22 mouse cellular contexts compared by ENCODE assay signal in genomic region chr9:61621939-61622338, GRCm38 (mm10).
DNase-seq lines count a peak whose midpoint lies in the region; ATAC-seq lines count a peak whose summit lies in the region.
"Had no signal": no experiment of that assay in that cellular context is flagged by ENCODE, and none has a peak within 500 bp of the region (broad histone marks: within the 10 kb centered on the region; RNA-seq: fewer than 3 reads in every experiment).

No protein-coding gene starts in this region.

- no peak overlapping the region for H3K4me3 ChIP-seq in midbrain, embryonic 10.5 days
- H3K4me3 ChIP-seq in midbrain, embryonic 13.5 days (replicated peaks): no peak overlapping the region
- no peak overlapping the region for H3K4me3 ChIP-seq in limb, embryonic 10.5 days
- H3K4me3 ChIP-seq: embryonic facial prominence, embryonic 12.5 days; embryonic facial prominence, embryonic 15.5 days; forebrain, embryonic 12.5 days; forebrain, embryonic 15.5 days had no signal

- H3K36me3 ChIP-seq in midbrain, embryonic 10.5 days: no peaks in the 10 kb centered on the region
- no peaks in the 10 kb centered on the region for H3K36me3 ChIP-seq in midbrain, embryonic 13.5 days
- no peaks in the 10 kb centered on the region for H3K36me3 ChIP-seq in limb, embryonic 10.5 days
- H3K36me3 ChIP-seq: embryonic facial prominence, embryonic 12.5 days; embryonic facial prominence, embryonic 15.5 days; forebrain, embryonic 12.5 days; forebrain, embryonic 15.5 days had no signal

- H3K27me3 ChIP-seq in midbrain, embryonic 10.5 days (ENCODE audit: low read depth, poor library complexity, severe bottlenecking): peaks cover 45% of the 10 kb centered on the region
- peaks cover 33% of the 10 kb centered on the region for H3K27me3 ChIP-seq in midbrain, embryonic 13.5 days
- H3K27me3 ChIP-seq in limb, embryonic 10.5 days (ENCODE audit: low read depth, poor library complexity, severe bottlenecking): 0 out of 2 replicates have a peak, but pooled peaks cover 9% of the 10 kb centered on the region
- H3K27me3 ChIP-seq: forebrain, embryonic 15.5 days had no signal

- H3K27ac ChIP-seq in midbrain, embryonic 10.5 days (replicated peaks): 0 out of 2 replicates have a peak overlapping the region, but pooled peaks have one; percentile 50
- H3K27ac ChIP-seq in midbrain, embryonic 13.5 days: no peak overlapping the region
- peak overlapping the region; percentile 64 for H3K27ac ChIP-seq in limb, embryonic 10.5 days
- H3K27ac ChIP-seq: embryonic facial prominence, embryonic 12.5 days; embryonic facial prominence, embryonic 15.5 days; forebrain, embryonic 15.5 days; hindbrain, embryonic 14.5 days; hindbrain, postnatal 0 days had no signal

- H3K9ac ChIP-seq in midbrain, embryonic 13.5 days (replicated peaks): no peak overlapping the region
- H3K9ac ChIP-seq: embryonic facial prominence, embryonic 12.5 days; embryonic facial prominence, embryonic 15.5 days; forebrain, embryonic 12.5 days; forebrain, embryonic 15.5 days; hindbrain, embryonic 14.5 days had no signal

- ATAC-seq in midbrain, embryonic 13.5 days: no peak
- ATAC-seq: CD4-positive, CD25-positive, alpha-beta regulatory T cell, adult 4 months; hindbrain, postnatal 0 days; inflammation-experienced regulatory T-cells, adult 6 months; intestine, embryonic 16.5 days had no signal

- 83% methylated on average over 5 of the region's 5 CpGs for WGBS in midbrain, embryonic 10.5 days
- WGBS in midbrain, embryonic 13.5 days: 77% methylated on average over 5 of the region's 5 CpGs
- 89% methylated on average over 5 of the region's 5 CpGs for WGBS in limb, embryonic 10.5 days

- H3K9me3 ChIP-seq in midbrain, embryonic 10.5 days (replicated peaks): no peaks in the 10 kb centered on the region
- H3K9me3 ChIP-seq in midbrain, embryonic 13.5 days: no peaks in the 10 kb centered on the region
- no peaks in the 10 kb centered on the region for H3K9me3 ChIP-seq in limb, embryonic 10.5 days (replicated peaks)
- H3K9me3 ChIP-seq: embryonic facial prominence, embryonic 12.5 days; embryonic facial prominence, embryonic 15.5 days; forebrain, embryonic 12.5 days; forebrain, embryonic 15.5 days had no signal

- H3K4me1 ChIP-seq in midbrain, embryonic 10.5 days: peaks cover 66% of the 10 kb centered on the region
- peaks cover 63% of the 10 kb centered on the region for H3K4me1 ChIP-seq in midbrain, embryonic 13.5 days (replicated peaks)
- H3K4me1 ChIP-seq in limb, embryonic 10.5 days: peaks cover 74% of the 10 kb centered on the region

- H3K4me2 ChIP-seq in midbrain, embryonic 13.5 days (replicated peaks): no peak overlapping the region
- H3K4me2 ChIP-seq: embryonic facial prominence, embryonic 12.5 days; embryonic facial prominence, embryonic 15.5 days; forebrain, embryonic 15.5 days; heart, embryonic 11.5 days; hindbrain, embryonic 14.5 days had no signal

- peak; percentile 26 to 40 for DNase-seq in cerebellum, postnatal 10 days
- DNase-seq in cerebellum, postnatal 36 days: no peak
- no peak for DNase-seq in midbrain, embryonic 10.5 days (ENCODE audit: low spot score)
- DNase-seq in ZHBTc4 (ENCODE audit: low read depth, low spot score): peak; percentile 33
- DNase-seq in limb, embryonic 10.5 days (ENCODE audit: low spot score): no peak
- no peak for DNase-seq in urinary bladder, adult 2 months (ENCODE audit: low spot score)
- DNase-seq: cerebellum, adult 11-12 months; cerebellum, adult 8-10 months; gastrocnemius, postnatal 10 days; gastrocnemius, postnatal 36 days; kidney, adult 8-10 months had no signal

Comparison
In these comparisons a context has a peak if more than half of its experiments do, and no peak if none do; other contexts are left out.
1. DNase-seq: peak in cerebellum, postnatal 10 days (2 of 2) and ZHBTc4 (single experiment); none in cerebellum, postnatal 36 days (0 of 2), midbrain, embryonic 10.5 days (single experiment), limb, embryonic 10.5 days (single experiment) and urinary bladder, adult 2 months (single experiment).